Mouse (Mus musculus) layer of hippocampus, adult 2 months (tissue): ENCODE measurements around the gene Gm10334. TPM values are rescaled to one million over a fixed set of nuclear protein-coding genes. Genes with fewer than 3 reads are reported as not detected.
"Not testable (repeated sequence)": the region's sequence is repeated elsewhere in the genome, so short reads cannot be mapped to it uniquely, and the experiment has no call there.

Experiments used
- DNase-seq, 2 experiments: peaks; one replicate each; pipeline ENCODE4 v3.0.0; 2022; ENCODE audit warnings: low spot score in 2 of 2
- H3K27ac ChIP-seq: fragments of 200-600 bp; 2 replicates; pipeline ENCODE4 v1.8.1; 2022
- H3K4me3 ChIP-seq: fragments of 200-600 bp; 2 replicates; pipeline ENCODE4 v1.8.1; 2022; ENCODE audit warnings: mild to moderate bottlenecking
- long read RNA-seq, 2 experiments: library from polyadenylated mRNA; stranded (forward); transcript quantifications; one replicate each; pipeline ENCODE4 v2.0.0; 2021; ENCODE audit warnings: borderline mapping rate in 2 of 2
- total RNA-seq, 2 experiments: library from RNA; stranded (reverse); gene quantifications; 2 replicates each; pipeline ENCODE4 v1.2.3; 2021

Gm10334 gene
- total RNA-seq: not detected
- long read RNA-seq, experiment 1: 0 reads
- long read RNA-seq, experiment 2: 0 reads

GRCm38 (mm10) chr6:41446045-41446444 lies at the start of gene Gm10334:
Gm10334 (minus strand) TSS chr6:41446145.
- H3K27ac ChIP-seq, DNase-seq, H3K4me3 ChIP-seq: not testable (repeated sequence)

- H3K27ac ChIP-seq, DNase-seq, H3K4me3 ChIP-seq: not testable (repeated sequence)
These were observed 12.7 kb upstream of the Gm10334 start, which contains the start of gene Prss1 for GRCm38 (mm10) chr6:41458632-41459031. Prss1 (plus strand) TSS chr6:41458932.

GRCm38 (mm10) chr6:41442261-41442660 lies 3.7 kb downstream of the Gm10334 start:
- DNase-seq, H3K4me3 ChIP-seq, H3K27ac ChIP-seq: not testable (repeated sequence)

Other genes with a start within 250 kb of the Gm10334 start
- not detected for gene Try4, start 143.9 kb downstream of the Gm10334 start, total RNA-seq
- gene Try5, start 129.3 kb downstream of the Gm10334 start, total RNA-seq: not detected
- not detected for gene Try10, start 92.0 kb downstream of the Gm10334 start, total RNA-seq
- not detected for gene Prss3, start 68.5 kb downstream of the Gm10334 start, total RNA-seq
- gene Gm5771, start 53.8 kb downstream of the Gm10334 start, total RNA-seq: not detected
- gene Prss1, start 12.8 kb upstream of the Gm10334 start, total RNA-seq: not detected
- not detected for gene Prss2, start 75.6 kb upstream of the Gm10334 start, total RNA-seq
- 10 to 100 TPM; 74.3 to 77.3 TPM for gene Ephb6, start 159.3 kb upstream of the Gm10334 start, total RNA-seq
- under 1 TPM; 0.61 to 0.83 TPM for gene Trpv6, start 190.3 kb upstream of the Gm10334 start, total RNA-seq
- not detected for gene Trpv5, start 234.6 kb upstream of the Gm10334 start, total RNA-seq
- not detected for gene Llcfc1, start 238.3 kb upstream of the Gm10334 start, total RNA-seq